Mouse (Mus musculus) liver, embryonic 16.5 days (tissue): ENCODE data around the gene 1700021F05Rik. TPM values are rescaled to one million over a fixed set of nuclear protein-coding genes. Genes with fewer than 3 reads are reported as not detected.

ENCODE experiments used
- polyA plus RNA-seq: library from polyadenylated mRNA; unstranded; fragments of >200 nt; fragmentation: Nextera tagmentation; extraction: Ambion mirVana; gene quantifications from 2 replicates; pipeline ENCODE4 v1.2.1, GENCODE M21; 2015

Gene 1700021F05Rik
- polyA plus RNA-seq, 1 experiment from 2014 or later = 21.6 TPM

Other genes starting within 250 kb of the 1700021F05Rik start
- 0.60 and 0.96 TPM in 2 replicates for gene Bend3, start 62.2 kb downstream of the 1700021F05Rik start, polyA plus RNA-seq
- gene Gm9803, start 16.9 kb downstream of the 1700021F05Rik start, polyA plus RNA-seq = 2.9 and 6.0 TPM in 2 replicates
- gene Cd24a, start 37.3 kb upstream of the 1700021F05Rik start, polyA plus RNA-seq = 927 and 938 TPM in 2 replicates